Mouse (Mus musculus) neural tube, embryonic 14.5 days (tissue): ENCODE measurements at regions not wholly inside any gene's neighbourhood (a gene's known extent, or its start where the extent isn't known, plus 50 kb on each side); places are given as distances from the start of the nearest gene placed in this dataset.

ENCODE experiments used
- ATAC-seq: fragments of 200-750 bp; cut with Nextera tagmentation; 2 replicates; pipeline ENCODE4 v1.8.0; 2017; ENCODE audit warnings: low read depth, mild to moderate bottlenecking, moderate TSS enrichment, moderate library complexity
- H3K27ac ChIP-seq: fragments of 300-500 bp; sonication (generic); 2 replicates; pipeline ENCODE4 v1.5.1; 2014; ENCODE audit warnings: low read depth, mild to moderate bottlenecking, control low read depth, low read length, moderate library complexity, mixed read lengths
- H3K27me3 ChIP-seq: fragments of 300-500 bp; sonication (generic); 2 replicates; pipeline ENCODE4 v1.6.1; 2014; ENCODE audit warnings: low read length; ENCODE audit not compliant: control insufficient read depth, insufficient read depth
- H3K36me3 ChIP-seq: fragments of 300-500 bp; sonication (generic); 2 replicates; pipeline ENCODE4 v1.6.1; 2014; ENCODE audit warnings: low read length, mixed read lengths; ENCODE audit not compliant: control insufficient read depth, insufficient read depth
- H3K4me1 ChIP-seq: fragments of 300-500 bp; sonication (generic); 2 replicates; pipeline ENCODE4 v1.6.1; 2014; ENCODE audit warnings: low read length; ENCODE audit not compliant: control insufficient read depth, insufficient read depth
- H3K4me2 ChIP-seq: fragments of 300-500 bp; sonication (generic); 2 replicates; pipeline ENCODE4 v1.6.1; 2014; ENCODE audit warnings: mild to moderate bottlenecking, low read depth, low read length, control low read depth
- H3K4me3 ChIP-seq: fragments of 300-500 bp; sonication (generic); 2 replicates; pipeline ENCODE4 v1.5.1; 2014; ENCODE audit warnings: low read depth, low read length, control low read depth, mixed read lengths
- H3K9ac ChIP-seq: fragments of 300-500 bp; sonication (generic); replicated peaks from 2 replicates; pipeline ENCODE4 v1.6.1; 2014; ENCODE audit warnings: low read depth, mild to moderate bottlenecking, control low read depth, low read length, mixed read lengths
- H3K9me3 ChIP-seq: fragments of 300-500 bp; sonication (generic); 2 replicates; pipeline ENCODE4 v1.6.1; 2016; ENCODE audit warnings: low read length; ENCODE audit not compliant: control insufficient read depth
- WGBS: fragments of 180-500 bp; shearing (Covaris S2); extraction: QIAGEN DNeasy Blood & Tissue Kit; methylation state at CpG from one replicate; pipeline ENCODE4 v1.1.7; 2014; 5-methylcytosine and 5-hydroxymethylcytosine counted together

- no peak for ATAC-seq
- Histone ChIP-seq H3K9me3 (no peaks in the 10 kb centered on the region), H3K27ac (no peak overlapping the region), H3K9ac (no peak overlapping the region), H3K4me1 (no peaks in the 10 kb centered on the region), H3K4me3 (no peak overlapping the region), H3K4me2 (no peak overlapping the region), H3K27me3 (no peaks in the 10 kb centered on the region), H3K36me3 (no peaks in the 10 kb centered on the region)
- WGBS, result 84% methylated on average over 5 of the region's 5 CpGs
These were observed 460.6 kb downstream of the Dok5 start for GRCm38 (mm10) chr2:171192181-171192580.
